Comparison of ENCODE assay signal across 23 mouse cellular contexts in the genomic region with DNA sequence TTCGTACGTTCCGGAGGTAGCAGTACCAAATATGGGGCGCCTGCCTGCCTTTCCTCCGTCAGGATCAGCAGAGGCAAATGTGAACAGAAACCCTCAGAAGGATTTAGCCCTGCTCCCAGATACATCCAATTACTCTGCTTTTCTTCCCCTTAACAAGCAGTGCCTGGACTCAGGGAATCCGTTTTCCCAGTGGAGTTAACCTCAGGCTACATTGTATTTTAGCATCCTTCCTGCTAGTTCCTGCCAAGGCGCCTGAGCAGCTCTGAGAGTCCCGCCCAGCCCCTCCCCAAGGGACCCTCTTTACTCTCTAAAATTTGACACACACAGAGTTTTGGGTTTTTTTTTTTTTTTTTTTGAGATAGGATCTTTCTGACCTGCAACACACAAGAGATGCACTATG. TPM values are rescaled to one million over a fixed set of nuclear protein-coding genes. Genes with fewer than 3 reads are reported as not detected.
DNase-seq lines count a peak whose midpoint lies in the region; ATAC-seq and TF ChIP-seq lines count a peak whose summit lies in the region.
"Had no signal": no experiment of that assay in that cellular context is flagged by ENCODE, and none has a peak within 500 bp of the region (broad histone marks: within the 10 kb centered on the region; RNA-seq: fewer than 3 reads in every experiment).

No protein-coding gene starts in this region.

- no peaks in the 10 kb centered on the region for H3K9me3 ChIP-seq in embryonic facial prominence, embryonic 14.5 days (ENCODE audit: control insufficient read depth, low read length)
- H3K9me3 ChIP-seq in embryonic facial prominence, embryonic 10.5 days, result no peaks in the 10 kb centered on the region
- 0 out of 2 replicates have a peak, but pooled peaks cover 4% of the 10 kb centered on the region for H3K9me3 ChIP-seq in intestine, embryonic 16.5 days (ENCODE audit: control insufficient read depth, low read length)
- no peaks in the 10 kb centered on the region for H3K9me3 ChIP-seq in intestine, postnatal 0 days (ENCODE audit: control insufficient read depth)
- H3K9me3 ChIP-seq in midbrain, embryonic 12.5 days, result no peaks in the 10 kb centered on the region
- H3K9me3 ChIP-seq in midbrain, embryonic 15.5 days, result no peaks in the 10 kb centered on the region
- H3K9me3 ChIP-seq in stomach, embryonic 16.5 days (replicated peaks; ENCODE audit: control insufficient read depth, low read length), result no peaks in the 10 kb centered on the region
- H3K9me3 ChIP-seq: forebrain, embryonic 12.5 days; heart, embryonic 15.5 days; hindbrain, embryonic 13.5 days; liver, embryonic 15.5 days had no signal

- TF ChIP-seq CTCF in intestine, postnatal 0 days (IDR thresholded peaks at IDR 0.05; ENCODE audit: low read depth), result no peak

- H3K4me2 ChIP-seq in embryonic facial prominence, embryonic 14.5 days (ENCODE audit: low read depth, low read length), result no peak overlapping the region
- H3K4me2 ChIP-seq in intestine, embryonic 16.5 days (ENCODE audit: low read depth, low read length), result no peak overlapping the region
- no peak overlapping the region for H3K4me2 ChIP-seq in intestine, postnatal 0 days (replicated peaks; ENCODE audit: low read depth)
- H3K4me2 ChIP-seq in midbrain, embryonic 12.5 days (replicated peaks), result no peak overlapping the region
- H3K4me2 ChIP-seq in midbrain, embryonic 15.5 days, result no peak overlapping the region
- H3K4me2 ChIP-seq in stomach, embryonic 16.5 days (ENCODE audit: low read depth, low read length), result no peak overlapping the region
- H3K4me2 ChIP-seq: forebrain, embryonic 12.5 days; heart, embryonic 15.5 days; hindbrain, embryonic 13.5 days; limb, embryonic 13.5 days; liver, embryonic 15.5 days had no signal

- 46% methylated on average over 8 of the region's 8 CpGs for WGBS in embryonic facial prominence, embryonic 14.5 days
- 64% methylated on average over 8 of the region's 8 CpGs for WGBS in embryonic facial prominence, embryonic 10.5 days
- WGBS in intestine, embryonic 16.5 days, result 67% methylated on average over 8 of the region's 8 CpGs
- 78% methylated on average over 8 of the region's 8 CpGs for WGBS in intestine, postnatal 0 days
- WGBS in midbrain, embryonic 12.5 days, result 62% methylated on average over 8 of the region's 8 CpGs
- 49% methylated on average over 8 of the region's 8 CpGs for WGBS in midbrain, embryonic 15.5 days
- 69% methylated on average over 8 of the region's 8 CpGs for WGBS in stomach, embryonic 16.5 days

- peak; percentile 71 for DNase-seq in embryonic facial prominence, embryonic 14.5 days (ENCODE audit: low spot score)
- no peak for DNase-seq in embryonic facial prominence, embryonic 10.5 days (ENCODE audit: low spot score)
- DNase-seq in testis, postnatal 10 days (ENCODE audit: low spot score), result no peak
- DNase-seq: adrenal gland, postnatal 10 days; cerebellum, adult 11-12 months; cerebellum, postnatal 25 days; embryo, embryonic 11 days; gastrocnemius, postnatal 14 days; lung, postnatal 14 days; right cerebral cortex, postnatal 25 days; thymus, postnatal 36 days had no signal

- no peak overlapping the region for H3K9ac ChIP-seq in embryonic facial prominence, embryonic 14.5 days (ENCODE audit: low read depth, low read length)
- H3K9ac ChIP-seq in intestine, embryonic 16.5 days (ENCODE audit: low read depth, low read length), result no peak overlapping the region
- H3K9ac ChIP-seq in intestine, postnatal 0 days (ENCODE audit: low read depth, low read length), result no peak overlapping the region
- no peak overlapping the region for H3K9ac ChIP-seq in midbrain, embryonic 12.5 days (replicated peaks)
- no peak overlapping the region for H3K9ac ChIP-seq in midbrain, embryonic 15.5 days
- 0 out of 2 replicates have a peak overlapping the region, but pooled peaks have one; percentile 10 for H3K9ac ChIP-seq in stomach, embryonic 16.5 days (ENCODE audit: low read length)
- H3K9ac ChIP-seq: forebrain, embryonic 12.5 days; heart, embryonic 15.5 days; hindbrain, embryonic 13.5 days; limb, embryonic 13.5 days; liver, embryonic 15.5 days had no signal

- no peaks in the 10 kb centered on the region for H3K27me3 ChIP-seq in embryonic facial prominence, embryonic 14.5 days (replicated peaks; ENCODE audit: control insufficient read depth, insufficient read depth, low read length)
- peaks cover 7% of the 10 kb centered on the region for H3K27me3 ChIP-seq in embryonic facial prominence, embryonic 10.5 days (replicated peaks; ENCODE audit: low read depth, poor library complexity, severe bottlenecking)
- no peaks in the 10 kb centered on the region for H3K27me3 ChIP-seq in intestine, embryonic 16.5 days (replicated peaks; ENCODE audit: control insufficient read depth, insufficient read depth, low read length)
- no peaks in the 10 kb centered on the region for H3K27me3 ChIP-seq in intestine, postnatal 0 days (replicated peaks; ENCODE audit: control insufficient read depth, insufficient read depth, low read length)
- H3K27me3 ChIP-seq in midbrain, embryonic 12.5 days, result no peaks in the 10 kb centered on the region
- no peaks in the 10 kb centered on the region for H3K27me3 ChIP-seq in midbrain, embryonic 15.5 days (replicated peaks)
- no peaks in the 10 kb centered on the region for H3K27me3 ChIP-seq in stomach, embryonic 16.5 days (ENCODE audit: control insufficient read depth, insufficient read depth, low read length)
- H3K27me3 ChIP-seq: hindbrain, embryonic 13.5 days; limb, embryonic 13.5 days; Patski had no signal

- no peaks in the 10 kb centered on the region for H3K36me3 ChIP-seq in embryonic facial prominence, embryonic 14.5 days (ENCODE audit: control insufficient read depth, insufficient read depth, low read length)
- H3K36me3 ChIP-seq in embryonic facial prominence, embryonic 10.5 days (replicated peaks), result no peaks in the 10 kb centered on the region
- H3K36me3 ChIP-seq in intestine, embryonic 16.5 days (ENCODE audit: control insufficient read depth, insufficient read depth, low read length), result no peaks in the 10 kb centered on the region
- H3K36me3 ChIP-seq in intestine, postnatal 0 days (ENCODE audit: control insufficient read depth, insufficient read depth), result no peaks in the 10 kb centered on the region
- no peaks in the 10 kb centered on the region for H3K36me3 ChIP-seq in midbrain, embryonic 12.5 days
- H3K36me3 ChIP-seq in midbrain, embryonic 15.5 days (replicated peaks), result no peaks in the 10 kb centered on the region
- H3K36me3 ChIP-seq in stomach, embryonic 16.5 days (ENCODE audit: control insufficient read depth, insufficient read depth, low read length), result no peaks in the 10 kb centered on the region
- H3K36me3 ChIP-seq: forebrain, embryonic 12.5 days; heart, embryonic 15.5 days; hindbrain, embryonic 13.5 days; limb, embryonic 13.5 days; liver, embryonic 15.5 days had no signal

- H3K4me3 ChIP-seq in embryonic facial prominence, embryonic 14.5 days (ENCODE audit: low read depth, low read length), result no peak overlapping the region
- H3K4me3 ChIP-seq in embryonic facial prominence, embryonic 10.5 days, result no peak overlapping the region
- H3K4me3 ChIP-seq in intestine, embryonic 16.5 days (ENCODE audit: low read length), result 0 out of 2 replicates have a peak overlapping the region, but pooled peaks have one; percentile 7
- H3K4me3 ChIP-seq in intestine, postnatal 0 days (ENCODE audit: low read depth, low read length), result no peak overlapping the region
- H3K4me3 ChIP-seq in midbrain, embryonic 12.5 days, result no peak overlapping the region
- H3K4me3 ChIP-seq in midbrain, embryonic 15.5 days, result no peak overlapping the region
- H3K4me3 ChIP-seq in stomach, embryonic 16.5 days (replicated peaks; ENCODE audit: low read length), result no peak overlapping the region
- H3K4me3 ChIP-seq: forebrain, embryonic 12.5 days; heart, embryonic 15.5 days; hindbrain, embryonic 13.5 days; limb, embryonic 13.5 days had no signal

- ATAC-seq in embryonic facial prominence, embryonic 14.5 days (ENCODE audit: low read depth), result no peak
- ATAC-seq in intestine, embryonic 16.5 days, result no peak
- no peak for ATAC-seq in intestine, postnatal 0 days
- ATAC-seq in midbrain, embryonic 12.5 days (ENCODE audit: low FRiP score, low read depth), result no peak
- no peak for ATAC-seq in midbrain, embryonic 15.5 days (replicated peaks)
- ATAC-seq in stomach, embryonic 16.5 days (ENCODE audit: insufficient read depth, low FRiP score), result no peak
- ATAC-seq: inflammation-experienced regulatory T-cells, adult 6 months; Patski had no signal

- H3K4me1 ChIP-seq in embryonic facial prominence, embryonic 14.5 days (ENCODE audit: control insufficient read depth, insufficient read depth, low read length), result no peaks in the 10 kb centered on the region
- peaks cover 13% of the 10 kb centered on the region for H3K4me1 ChIP-seq in embryonic facial prominence, embryonic 10.5 days
- peaks cover 16% of the 10 kb centered on the region; the same call in 1 of the 2 replicates for H3K4me1 ChIP-seq in intestine, embryonic 16.5 days (ENCODE audit: control insufficient read depth, insufficient read depth, low read length)
- no peaks in the 10 kb centered on the region; the same call in 1 of the 2 replicates for H3K4me1 ChIP-seq in intestine, postnatal 0 days (replicated peaks; ENCODE audit: control insufficient read depth, insufficient read depth, low read length)
- peaks cover 9% of the 10 kb centered on the region; the same call in 1 of the 2 replicates for H3K4me1 ChIP-seq in midbrain, embryonic 12.5 days
- 0 out of 2 replicates have a peak, but pooled peaks cover 2% of the 10 kb centered on the region for H3K4me1 ChIP-seq in midbrain, embryonic 15.5 days
- H3K4me1 ChIP-seq in stomach, embryonic 16.5 days (ENCODE audit: control insufficient read depth, insufficient read depth, low read length), result no peaks in the 10 kb centered on the region
- H3K4me1 ChIP-seq: forebrain, embryonic 12.5 days; liver, embryonic 15.5 days had no signal

- no peak overlapping the region for H3K27ac ChIP-seq in embryonic facial prominence, embryonic 14.5 days (replicated peaks; ENCODE audit: low read depth, low read length)
- H3K27ac ChIP-seq in embryonic facial prominence, embryonic 10.5 days (replicated peaks), result no peak overlapping the region
- 0 out of 2 replicates have a peak overlapping the region, but pooled peaks have one; percentile 18 for H3K27ac ChIP-seq in intestine, embryonic 16.5 days (ENCODE audit: low read length)
- H3K27ac ChIP-seq in intestine, postnatal 0 days (ENCODE audit: low read depth, low read length), result no peak overlapping the region
- H3K27ac ChIP-seq in midbrain, embryonic 12.5 days (replicated peaks), result peak overlapping the region; percentile 39; the same call in 1 of the 2 replicates
- H3K27ac ChIP-seq in midbrain, embryonic 15.5 days, result no peak overlapping the region
- H3K27ac ChIP-seq in stomach, embryonic 16.5 days (ENCODE audit: low read length), result peak overlapping the region; percentile 15; the same call in 1 of the 2 replicates
- H3K27ac ChIP-seq: forebrain, embryonic 12.5 days; heart, embryonic 15.5 days; hindbrain, embryonic 13.5 days; limb, embryonic 13.5 days; liver, embryonic 15.5 days had no signal

RNA-seq across cellular contexts. Expression of a gene that starts 11.1 kb away (rescaled TPM):
- polyA plus RNA-seq in embryonic facial prominence, embryonic 14.5 days (2014; fragmentation: Nextera tagmentation; extraction: Ambion mirVana), result 6.9 and 7.3 TPM in 2 replicates
- polyA plus RNA-seq in embryonic facial prominence, embryonic 10.5 days (2016; fragmentation: Nextera tagmentation; extraction: Ambion mirVana), result 1.8 and 3.0 TPM in 2 replicates
- 9.0 and 9.8 TPM in 2 replicates for polyA plus RNA-seq in intestine, embryonic 16.5 days (2015; fragmentation: Nextera tagmentation; extraction: Ambion mirVana)
- polyA plus RNA-seq in intestine, postnatal 0 days (2015; fragmentation: Nextera tagmentation; extraction: Ambion mirVana), result 5.7 and 7.0 TPM in 2 replicates
- 2.2 and 3.0 TPM in 2 replicates for polyA plus RNA-seq in midbrain, embryonic 12.5 days (2016; fragmentation: Nextera tagmentation; extraction: Ambion mirVana)
- polyA plus RNA-seq in midbrain, embryonic 15.5 days (2015; fragmentation: Nextera tagmentation; extraction: Ambion mirVana), result 3.2 and 3.6 TPM in 2 replicates
- 7.9 and 8.6 TPM in 2 replicates for polyA plus RNA-seq in stomach, embryonic 16.5 days (2015; fragmentation: Nextera tagmentation; extraction: Ambion mirVana)

RNA-seq across cellular contexts. Expression of a gene that starts 31.5 kb away (rescaled TPM):
- polyA plus RNA-seq in embryonic facial prominence, embryonic 14.5 days (2014; fragmentation: Nextera tagmentation; extraction: Ambion mirVana), result 16.3 and 16.8 TPM in 2 replicates
- 9.3 and 9.8 TPM in 2 replicates for polyA plus RNA-seq in embryonic facial prominence, embryonic 10.5 days (2016; fragmentation: Nextera tagmentation; extraction: Ambion mirVana)
- 4.1 and 4.6 TPM in 2 replicates for polyA plus RNA-seq in intestine, embryonic 16.5 days (2015; fragmentation: Nextera tagmentation; extraction: Ambion mirVana)
- 2.0 and 2.5 TPM in 2 replicates for polyA plus RNA-seq in intestine, postnatal 0 days (2015; fragmentation: Nextera tagmentation; extraction: Ambion mirVana)
- polyA plus RNA-seq in midbrain, embryonic 12.5 days (2016; fragmentation: Nextera tagmentation; extraction: Ambion mirVana), result 7.1 and 7.9 TPM in 2 replicates
- 13.9 and 14.4 TPM in 2 replicates for polyA plus RNA-seq in midbrain, embryonic 15.5 days (2015; fragmentation: Nextera tagmentation; extraction: Ambion mirVana)
- polyA plus RNA-seq in stomach, embryonic 16.5 days (2015; fragmentation: Nextera tagmentation; extraction: Ambion mirVana), result 7.3 and 7.4 TPM in 2 replicates
- polyA plus RNA-seq: inflammation-experienced regulatory T-cells, adult 6 months had no signal

RNA-seq across cellular contexts. Expression of a gene that starts 49.3 kb away (rescaled TPM):
- 2.0 and 2.3 TPM in 2 replicates for polyA plus RNA-seq in embryonic facial prominence, embryonic 14.5 days (2014; fragmentation: Nextera tagmentation; extraction: Ambion mirVana)
- 0.31 and 0.50 TPM in 2 replicates for polyA plus RNA-seq in embryonic facial prominence, embryonic 10.5 days (2016; fragmentation: Nextera tagmentation; extraction: Ambion mirVana)
- polyA plus RNA-seq in intestine, embryonic 16.5 days (2015; fragmentation: Nextera tagmentation; extraction: Ambion mirVana), result 3.1 and 3.3 TPM in 2 replicates
- 2.0 and 2.6 TPM in 2 replicates for polyA plus RNA-seq in intestine, postnatal 0 days (2015; fragmentation: Nextera tagmentation; extraction: Ambion mirVana)
- 0.32 TPM in 1 of 2 replicates, not detected in the other for polyA plus RNA-seq in midbrain, embryonic 12.5 days (2016; fragmentation: Nextera tagmentation; extraction: Ambion mirVana)
- polyA plus RNA-seq in midbrain, embryonic 15.5 days (2015; fragmentation: Nextera tagmentation; extraction: Ambion mirVana), result 0.13 and 0.17 TPM in 2 replicates
- 8.5 and 12.0 TPM in 2 replicates for polyA plus RNA-seq in stomach, embryonic 16.5 days (2015; fragmentation: Nextera tagmentation; extraction: Ambion mirVana)
- polyA plus RNA-seq: inflammation-experienced regulatory T-cells, adult 6 months had no signal

Comparison
In these comparisons a context has a peak if more than half of its experiments do, and no peak if none do; other contexts are left out.
1. H3K27ac ChIP-seq: peak in intestine, embryonic 16.5 days (single experiment), midbrain, embryonic 12.5 days (single experiment) and stomach, embryonic 16.5 days (single experiment); none in embryonic facial prominence, embryonic 14.5 days (single experiment), embryonic facial prominence, embryonic 10.5 days (single experiment), intestine, postnatal 0 days (single experiment) and midbrain, embryonic 15.5 days (single experiment).